In genomic region chr3:117353940-117354339, GRCm38 (mm10) we compare ENCODE assay signal across 13 mouse cellular contexts.
"Had no signal": no experiment of that assay in that cellular context is flagged by ENCODE, and none has a peak within 500 bp of the region (broad histone marks: within the 10 kb centered on the region; RNA-seq: fewer than 3 reads in every experiment).

No protein-coding gene starts in this region.

- ATAC-seq: midbrain, embryonic 16.5 days had no signal

- DNase-seq: lung, adult 18-20 months; lung, embryonic 14.5 days; lung, postnatal 10 days; lung, postnatal 4 days; midbrain, embryonic 14.5 days; retina, postnatal 1 day; right cerebral cortex, postnatal 25 days; right cerebral cortex, postnatal 4 days; spleen, adult 18-20 months; thymus, adult 18-20 months; thymus, postnatal 14 days; thymus, postnatal 36 days had no signal
